Mouse (Mus musculus): ENCODE data around the gene Pgpep1l. TPM values are rescaled to one million over a fixed set of nuclear protein-coding genes. Genes with fewer than 3 reads are reported as not detected.

Gene Pgpep1l
- polyA plus RNA-seq, 1 experiment from 2014 or later: not detected

Other genes with a start within 250 kb of the Pgpep1l start
- 0.08 TPM in 1 of 2 replicates, not detected in the other for gene Fam169b, start 9.6 kb upstream of the Pgpep1l start, polyA plus RNA-seq (2014; fragmentation: Nextera tagmentation; extraction: Ambion mirVana)

Measured in midbrain, embryonic 14.5 days (tissue).